Mouse (Mus musculus): ENCODE results near the gene Otud4. TPM values are rescaled to one million over a fixed set of nuclear protein-coding genes. Genes with fewer than 3 reads are reported as not detected.
A peak's percentile ranks its signal among the peaks of the same experiment; 100 is the strongest.
"Not testable (repeated sequence)": the region's sequence is repeated elsewhere in the genome, so short reads cannot be mapped to it uniquely, and the experiment has no call there.

The Otud4 gene
- 24.8 and 25.7 TPM in 2 replicates for polyA plus RNA-seq (2016; fragmentation: Nextera tagmentation; extraction: Ambion mirVana)

- Histone ChIP-seq H3K27me3 (no peaks in the 10 kb centered on the region), H3K4me3 (replicated peaks) (peak within 1 kb of the TSS; percentile 87), H3K36me3 (replicated peaks) (peaks cover 8% of the 10 kb centered on the region), H3K9ac (peak within 1 kb of the TSS; percentile 91), H3K4me1 (peaks cover 27% of the 10 kb centered on the region), H3K9me3 (no peaks in the 10 kb centered on the region), H3K27ac (peak within 1 kb of the TSS; percentile 95), H3K4me2 (peak within 1 kb of the TSS; percentile 68)
- peak; percentile 71 for ATAC-seq (ENCODE audit: low FRiP score)
- under 1% methylated on average over 96 of the region's 103 CpGs for WGBS
Measured at GRCm38 (mm10) chr8:79639586-79640451, at the start of gene Otud4. Gene Otud4 (plus strand): TSS chr8:79639618.

- no peaks in the 10 kb centered on the region for H3K27me3 ChIP-seq
- H3K9me3 ChIP-seq: no peaks in the 10 kb centered on the region
- H3K4me2 ChIP-seq: no peak overlapping the region
- H3K27ac ChIP-seq: no peak overlapping the region
- H3K36me3 ChIP-seq (replicated peaks): no peaks in the 10 kb centered on the region
- no peak overlapping the region for H3K9ac ChIP-seq
- 85% methylated on average over 1 of the region's 1 CpGs for WGBS
- ATAC-seq (ENCODE audit: low FRiP score): no peak
- H3K4me1 ChIP-seq: no peaks in the 10 kb centered on the region
- H3K4me3 ChIP-seq (replicated peaks): no peak overlapping the region
Measured at GRCm38 (mm10) chr8:79600962-79601361, 38.5 kb upstream of the Otud4 start.

- not testable (repeated sequence) for H3K9ac ChIP-seq; H3K4me1 ChIP-seq; H3K27ac ChIP-seq; H3K4me3 ChIP-seq (replicated peaks); ATAC-seq (ENCODE audit: low FRiP score); H3K27me3 ChIP-seq; H3K4me2 ChIP-seq; H3K9me3 ChIP-seq; H3K36me3 ChIP-seq (replicated peaks)
- 31% methylated on average over 2 of the region's 2 CpGs for WGBS
Measured at GRCm38 (mm10) chr8:79603204-79603603, 36.2 kb upstream of the Otud4 start.

GRCm38 (mm10) chr8:79606225-79606624 lies 33.2 kb upstream of the Otud4 start:
- no peak overlapping the region for H3K9ac ChIP-seq
- no peaks in the 10 kb centered on the region for H3K4me1 ChIP-seq
- H3K36me3 ChIP-seq (replicated peaks): no peaks in the 10 kb centered on the region
- ATAC-seq (ENCODE audit: low FRiP score): no peak
- no peak overlapping the region for H3K4me2 ChIP-seq
- H3K4me3 ChIP-seq (replicated peaks): no peak overlapping the region
- H3K9me3 ChIP-seq: no peaks in the 10 kb centered on the region
- no peaks in the 10 kb centered on the region for H3K27me3 ChIP-seq
- H3K27ac ChIP-seq: no peak overlapping the region

- H3K4me1 ChIP-seq: no peaks in the 10 kb centered on the region
- H3K9ac ChIP-seq: no peak overlapping the region
- ATAC-seq (ENCODE audit: low FRiP score): no peak
- no peak overlapping the region for H3K27ac ChIP-seq
- H3K36me3 ChIP-seq (replicated peaks): no peaks in the 10 kb centered on the region
- no peak overlapping the region for H3K4me2 ChIP-seq
- no peak overlapping the region for H3K4me3 ChIP-seq (replicated peaks)
- no peaks in the 10 kb centered on the region for H3K9me3 ChIP-seq
- WGBS: 84% methylated on average over 5 of the region's 5 CpGs
- H3K27me3 ChIP-seq: no peaks in the 10 kb centered on the region
Measured at GRCm38 (mm10) chr8:79606751-79607300, 32.6 kb upstream of the Otud4 start.

GRCm38 (mm10) chr8:79608701-79609100 lies 30.7 kb upstream of the Otud4 start:
- ATAC-seq (ENCODE audit: low FRiP score): no peak
- Histone ChIP-seq H3K4me1 (0 out of 2 replicates have a peak, but pooled peaks cover 5% of the 10 kb centered on the region), H3K36me3 (replicated peaks) (no peaks in the 10 kb centered on the region), H3K9ac (no peak overlapping the region), H3K27ac (no peak overlapping the region), H3K27me3 (no peaks in the 10 kb centered on the region), H3K4me2 (no peak overlapping the region), H3K4me3 (replicated peaks) (no peak overlapping the region), H3K9me3 (no peaks in the 10 kb centered on the region)
- 95% methylated on average over 3 of the region's 3 CpGs for WGBS

- H3K27me3 ChIP-seq: no peaks in the 10 kb centered on the region
- no peak overlapping the region for H3K4me2 ChIP-seq
- no peak overlapping the region for H3K27ac ChIP-seq
- H3K4me1 ChIP-seq: 0 out of 2 replicates have a peak, but pooled peaks cover 5% of the 10 kb centered on the region
- no peaks in the 10 kb centered on the region for H3K9me3 ChIP-seq
- ATAC-seq (ENCODE audit: low FRiP score): no peak
- no peaks in the 10 kb centered on the region for H3K36me3 ChIP-seq (replicated peaks)
- H3K4me3 ChIP-seq (replicated peaks): no peak overlapping the region
- no peak overlapping the region for H3K9ac ChIP-seq
Measured at GRCm38 (mm10) chr8:79610268-79610667, 29.1 kb upstream of the Otud4 start.

DNA sequence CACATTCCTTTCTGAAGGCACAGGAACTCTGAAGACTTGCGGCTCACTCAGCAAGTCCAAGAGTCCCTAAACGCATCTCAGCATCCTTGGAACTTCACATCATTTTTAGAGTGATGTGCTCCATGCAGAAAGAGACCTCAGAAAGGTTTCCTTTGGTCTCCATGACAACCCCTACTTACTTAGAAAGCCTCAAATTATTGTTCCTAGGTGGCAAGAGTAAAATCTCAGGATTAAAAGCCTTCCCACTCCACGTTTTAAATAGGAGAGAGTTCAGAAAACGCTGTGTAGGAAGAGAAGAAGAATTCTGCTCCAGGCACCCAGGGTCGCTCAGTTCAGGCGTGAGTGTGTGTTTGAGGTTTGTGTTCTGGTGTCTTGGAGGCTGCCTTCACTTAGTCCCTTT lies 27.1 kb upstream of the Otud4 start:
- 64% methylated on average over 6 of the region's 6 CpGs for WGBS

GRCm38 (mm10) chr8:79612965-79613364 lies 26.5 kb upstream of the Otud4 start:
- Histone ChIP-seq H3K4me3 (replicated peaks) (no peak overlapping the region), H3K9ac (no peak overlapping the region), H3K27ac (no peak overlapping the region), H3K4me2 (no peak overlapping the region), H3K4me1 (0 out of 2 replicates have a peak, but pooled peaks cover 5% of the 10 kb centered on the region), H3K36me3 (replicated peaks) (no peaks in the 10 kb centered on the region), H3K9me3 (no peaks in the 10 kb centered on the region), H3K27me3 (no peaks in the 10 kb centered on the region)
- ATAC-seq (ENCODE audit: low FRiP score): no peak
- 75% methylated on average over 5 of the region's 5 CpGs for WGBS

More for the DNA sequence above, 27.1 kb upstream of the Otud4 start:
- Histone ChIP-seq H3K9ac (no peak overlapping the region), H3K36me3 (replicated peaks) (no peaks in the 10 kb centered on the region), H3K9me3 (no peaks in the 10 kb centered on the region), H3K4me2 (no peak overlapping the region), H3K27ac (no peak overlapping the region), H3K4me3 (replicated peaks) (no peak overlapping the region), H3K27me3 (no peaks in the 10 kb centered on the region), H3K4me1 (0 out of 2 replicates have a peak, but pooled peaks cover 5% of the 10 kb centered on the region)
- no peak for ATAC-seq (ENCODE audit: low FRiP score)

DNA sequence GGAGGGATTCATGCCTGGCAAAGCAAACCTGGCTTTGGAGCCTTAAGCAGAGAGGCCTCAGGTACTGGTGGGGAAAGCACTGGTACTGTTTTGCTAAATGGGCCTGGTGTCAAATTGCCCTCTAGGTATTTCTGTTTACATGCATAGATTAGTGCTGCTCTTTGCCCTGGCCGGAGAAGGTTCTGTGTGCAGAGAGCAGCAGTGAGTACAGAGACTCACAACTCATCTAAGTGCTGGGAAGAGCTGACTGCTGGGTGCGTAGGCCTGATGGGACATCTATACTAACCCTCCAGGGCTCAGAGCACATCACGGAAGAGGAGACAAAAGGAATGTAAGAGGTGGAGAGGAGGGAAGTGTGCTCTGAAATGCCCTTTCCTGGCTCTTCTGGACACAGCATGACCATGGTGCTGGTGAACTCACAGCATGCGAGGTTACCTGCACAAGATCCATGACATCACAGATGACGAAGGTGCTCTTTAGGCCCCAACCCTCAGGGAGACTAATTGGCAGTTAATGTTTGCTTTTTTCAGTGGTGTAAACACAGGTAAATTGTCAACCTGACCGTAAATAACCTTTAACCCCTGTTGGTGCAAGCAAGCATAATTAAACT lies 23.6 kb upstream of the Otud4 start:
- Histone ChIP-seq H3K4me2 (no peak overlapping the region), H3K4me1 (peaks cover 15% of the 10 kb centered on the region; the same call in 1 of the 2 replicates), H3K9ac (no peak overlapping the region), H3K4me3 (replicated peaks) (no peak overlapping the region), H3K27ac (no peak overlapping the region), H3K9me3 (no peaks in the 10 kb centered on the region), H3K36me3 (replicated peaks) (no peaks in the 10 kb centered on the region), H3K27me3 (no peaks in the 10 kb centered on the region)
- WGBS: 78% methylated on average over 6 of the region's 6 CpGs
- ATAC-seq (ENCODE audit: low FRiP score): no peak

DNA sequence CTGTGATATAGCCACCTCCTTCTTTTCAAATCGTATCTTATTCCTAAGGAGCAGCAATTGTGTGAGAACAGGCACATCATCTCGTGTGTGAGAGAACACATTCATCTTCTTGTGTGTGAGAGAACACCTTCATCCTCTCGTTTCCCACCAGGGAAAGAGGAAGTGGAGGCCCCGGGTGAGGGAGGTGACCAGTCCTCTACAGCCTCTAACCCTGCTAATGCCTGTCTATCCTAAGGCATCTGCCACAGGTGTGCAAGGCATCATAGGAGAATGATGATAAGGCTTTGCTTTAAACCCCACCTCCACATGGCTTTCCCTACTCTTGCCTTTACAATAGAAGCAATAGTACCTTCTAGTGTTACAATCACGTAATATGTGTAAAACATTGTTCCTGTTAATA lies 20.5 kb upstream of the Otud4 start:
- WGBS: 71% methylated on average over 5 of the region's 5 CpGs
- no peaks in the 10 kb centered on the region for H3K9me3 ChIP-seq

DNA sequence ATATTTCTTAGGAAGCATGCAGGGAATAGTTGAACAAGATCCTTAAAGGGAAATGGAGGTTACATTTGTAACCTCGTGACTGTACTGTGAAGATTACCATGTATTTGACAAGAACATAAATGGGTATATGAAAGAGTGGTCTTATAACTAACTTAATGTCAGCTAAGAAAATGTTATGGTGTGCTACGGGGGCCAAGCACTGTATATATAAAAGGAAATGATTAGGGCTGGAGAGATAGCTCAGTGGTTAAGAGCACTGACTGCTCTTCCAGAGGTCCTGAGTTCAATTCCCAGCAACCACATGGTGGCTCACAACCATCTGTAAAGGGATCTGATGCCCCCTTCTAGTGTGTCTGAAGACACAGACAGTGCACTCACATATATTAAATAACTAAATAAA lies 20.1 kb upstream of the Otud4 start:
- 94% methylated on average over 2 of the region's 2 CpGs for whole genome bisulfite sequencing
- no peak overlapping the region for H3K4me3 ChIP-seq (replicated peaks)
- H3K36me3 ChIP-seq (replicated peaks): no peaks in the 10 kb centered on the region
- no peak overlapping the region for H3K9ac ChIP-seq
- no peak overlapping the region for H3K27ac ChIP-seq
- no peaks in the 10 kb centered on the region for H3K9me3 ChIP-seq
- H3K4me1 ChIP-seq: peaks cover 11% of the 10 kb centered on the region; the same call in 1 of the 2 replicates
- H3K27me3 ChIP-seq: no peaks in the 10 kb centered on the region
- no peak overlapping the region for H3K4me2 ChIP-seq
- no peak for ATAC-seq (ENCODE audit: low FRiP score)

More for the DNA sequence above, 20.5 kb upstream of the Otud4 start:
- no peak overlapping the region for H3K27ac ChIP-seq
- H3K36me3 ChIP-seq (replicated peaks): no peaks in the 10 kb centered on the region
- no peaks in the 10 kb centered on the region for H3K27me3 ChIP-seq
- H3K4me2 ChIP-seq: no peak overlapping the region
- no peak overlapping the region for H3K4me3 ChIP-seq (replicated peaks)
- no peak for ATAC-seq (ENCODE audit: low FRiP score)
- H3K9ac ChIP-seq: no peak overlapping the region
- H3K4me1 ChIP-seq: peaks cover 11% of the 10 kb centered on the region; the same call in 1 of the 2 replicates

All from forebrain, embryonic 12.5 days (tissue).